Mouse (Mus musculus): ENCODE results near the gene Acp1.

Gene Acp1

DNA sequence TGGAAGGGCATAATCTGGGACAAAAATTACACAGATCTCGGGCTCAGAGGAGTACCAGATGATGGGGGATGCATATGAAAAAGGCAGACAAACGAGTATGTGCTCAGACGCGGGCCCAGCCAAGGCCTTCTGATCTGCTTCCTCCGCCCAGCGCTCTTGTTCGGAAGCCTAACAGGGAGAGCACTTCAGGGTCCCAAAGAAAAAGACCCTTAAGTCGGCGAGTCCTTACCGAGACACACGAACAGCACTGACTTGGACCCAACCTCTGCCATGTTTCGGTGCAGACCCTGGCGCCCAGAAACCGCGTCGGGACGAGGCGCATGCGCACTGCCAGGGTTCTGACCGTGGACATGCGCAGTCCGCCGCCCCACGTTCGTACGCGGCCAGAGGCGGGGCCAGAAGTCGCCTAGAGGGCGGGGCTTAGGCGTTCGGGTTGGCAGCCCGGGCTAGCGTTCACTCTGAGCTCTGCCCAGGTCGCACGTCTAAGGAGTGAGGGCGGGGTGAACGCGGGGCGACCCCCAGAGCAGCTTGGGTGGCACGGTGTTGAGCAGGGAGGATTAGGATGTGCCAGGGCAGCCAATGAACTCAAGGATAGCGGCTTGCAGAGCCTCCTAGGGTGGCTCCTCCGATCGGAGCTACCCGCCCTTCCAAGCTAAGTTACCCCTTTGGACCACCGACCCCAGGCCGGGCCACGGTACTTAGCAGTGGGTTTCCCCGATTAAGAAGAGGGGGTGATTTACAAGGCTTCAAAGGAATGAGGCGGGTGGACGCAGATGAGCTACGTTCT lies at the start of gene Acp1, which contains the start of gene Sh3yl1:
Gene Acp1, minus strand, starts transcription at position 329 of the 787 bp plus-strand sequence.
Gene Sh3yl1, plus strand, starts transcription at position 408 of the 787 bp plus-strand sequence.
- DNase-seq: peak; percentile 95 to 98

DNA sequence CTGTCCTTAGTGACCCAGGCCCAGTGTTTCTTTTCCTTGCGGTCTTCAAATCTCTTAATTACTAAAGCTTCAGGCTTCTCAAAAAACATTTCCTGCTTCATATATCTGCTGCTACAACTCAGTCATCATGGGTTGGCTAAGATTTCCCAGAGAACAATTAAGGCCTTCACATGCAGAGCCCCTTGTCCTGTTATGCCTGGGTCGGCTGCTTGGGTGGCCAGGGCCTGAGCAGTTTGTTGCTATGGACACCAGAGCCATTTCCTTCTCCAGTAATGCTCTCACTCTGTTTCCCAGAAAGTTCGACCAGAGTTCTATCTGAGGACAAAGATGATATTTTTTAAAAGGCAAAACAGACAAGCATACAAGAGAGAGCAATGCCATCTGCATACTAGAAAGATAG lies 32.8 kb upstream of the Acp1 start:
- no peak for DNase-seq

DNA sequence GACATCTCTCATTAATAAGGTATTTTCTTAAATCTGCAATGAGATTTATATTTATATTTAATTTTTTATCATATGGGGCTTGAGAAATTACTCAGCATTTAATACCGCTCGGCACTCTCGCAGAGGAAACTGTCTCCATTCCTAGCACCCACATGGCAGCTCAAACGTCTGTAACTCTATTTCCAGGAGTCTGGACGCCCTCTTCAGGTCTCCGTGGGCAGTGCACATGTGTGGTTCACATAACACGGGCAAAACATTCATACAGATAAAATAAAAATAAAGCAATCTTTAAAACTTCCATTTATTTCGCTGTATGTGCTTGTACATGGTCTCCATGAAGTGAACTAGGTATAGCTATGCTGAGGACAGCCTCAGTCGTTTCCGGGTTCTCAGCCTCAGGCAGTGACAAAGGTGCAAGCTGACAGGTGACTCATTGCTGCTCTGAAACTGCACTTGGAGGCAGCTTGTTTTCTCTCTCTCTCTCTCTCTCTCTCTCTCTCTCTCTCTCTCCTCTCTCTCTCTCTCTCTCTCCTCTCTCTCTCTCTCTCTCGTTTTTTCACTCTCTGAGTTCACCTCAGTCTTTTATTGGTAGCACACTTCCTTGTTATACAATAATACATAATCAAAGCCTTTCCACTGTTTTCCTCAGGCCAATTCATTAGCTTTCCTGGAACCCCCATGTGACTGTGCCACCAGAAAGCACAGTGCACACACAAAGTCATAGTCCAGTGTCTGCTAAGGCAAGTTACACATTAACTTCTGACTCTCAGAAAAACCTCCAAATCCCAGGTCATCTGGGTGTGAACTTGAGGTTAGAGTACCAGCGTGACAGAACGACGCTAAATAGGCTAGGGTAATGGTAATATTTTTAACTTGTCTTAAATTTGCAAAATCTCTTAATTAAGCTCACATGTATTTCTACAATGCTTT lies 31.9 kb upstream of the Acp1 start:
- peak; percentile 50 to 89 for DNase-seq

DNA sequence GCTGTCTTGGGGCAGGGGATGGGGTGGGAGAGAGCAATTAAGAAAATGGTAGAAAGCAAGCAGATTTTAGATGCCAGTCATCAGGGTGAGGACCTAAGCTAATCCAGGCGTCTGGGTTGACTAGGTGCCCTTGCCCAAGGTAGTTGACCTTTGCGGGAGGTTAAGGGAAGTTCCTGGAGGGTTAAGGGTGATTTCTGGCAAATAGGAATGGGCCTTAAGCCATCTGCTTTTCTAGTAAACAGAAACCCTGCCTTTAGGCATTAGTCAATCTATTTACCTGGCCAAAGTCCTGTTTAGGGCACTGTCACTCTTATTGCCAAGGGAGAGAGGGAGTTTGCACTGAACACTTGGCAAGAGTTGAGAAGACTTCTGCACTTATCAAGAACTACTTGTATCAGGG lies 25.5 kb upstream of the Acp1 start:
- peak; percentile 34 to 42 for DNase-seq

DNA sequence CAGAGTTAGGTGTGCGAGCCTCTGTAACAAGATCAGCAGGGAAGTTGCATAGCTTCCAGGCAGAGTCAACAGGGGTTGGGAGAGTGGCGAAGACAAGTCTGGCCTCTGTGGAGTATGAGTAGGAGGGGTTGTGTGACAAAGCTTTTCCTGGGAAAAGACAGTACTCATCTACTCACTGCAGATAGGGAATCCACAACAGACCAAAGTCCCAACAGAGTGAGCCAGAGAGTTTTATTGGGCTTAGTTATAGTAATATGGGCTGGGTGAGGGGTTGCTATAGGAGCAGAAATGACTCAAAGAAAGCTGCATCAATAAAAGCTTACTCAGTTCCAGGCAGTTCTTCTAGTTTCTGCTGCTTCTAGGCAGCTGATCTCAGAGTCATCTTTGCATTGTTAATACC lies 21.9 kb upstream of the Acp1 start:
- DNase-seq: no peak

DNA sequence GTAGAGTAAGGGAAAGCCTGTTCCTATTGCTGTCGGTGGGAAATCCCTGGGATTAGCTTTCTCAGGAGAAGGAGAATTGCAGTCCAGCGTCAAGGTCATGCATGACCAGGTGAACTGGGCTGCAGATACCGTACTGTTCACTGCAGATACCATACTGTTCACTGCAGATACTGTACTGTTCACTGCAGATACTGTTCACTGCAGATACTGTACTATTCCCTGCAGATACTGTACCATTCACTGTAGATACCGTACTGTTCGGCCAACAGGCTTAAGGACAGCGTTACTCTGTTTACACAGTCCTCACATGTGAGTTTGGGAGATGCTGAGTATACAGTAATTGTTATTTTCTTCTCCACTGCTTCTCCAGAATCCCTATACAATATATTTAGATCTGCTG lies 16.8 kb upstream of the Acp1 start:
- DNase-seq: no peak

DNA sequence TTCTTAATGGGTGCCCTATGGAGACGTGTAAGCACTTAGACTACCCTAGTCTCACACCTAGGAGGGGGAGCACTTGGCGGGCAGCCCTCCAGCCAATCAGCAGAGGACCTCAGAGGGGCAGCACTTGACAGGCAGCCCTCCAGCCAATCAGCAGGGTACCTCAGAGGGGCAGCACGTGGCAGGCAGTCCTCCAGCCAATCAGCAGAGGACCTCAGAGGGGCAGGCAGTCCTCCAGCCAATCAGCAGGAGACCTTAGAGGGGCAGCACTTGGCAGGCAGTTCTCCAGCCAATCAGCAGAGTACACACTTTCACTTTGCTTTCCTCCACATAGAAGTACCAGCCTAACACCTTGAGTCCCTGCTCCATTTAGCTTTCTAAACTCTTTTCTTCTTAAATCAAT lies 11.0 kb upstream of the Acp1 start:
- peak in 1 of 2 experiments; percentile 16 for DNase-seq

DNA sequence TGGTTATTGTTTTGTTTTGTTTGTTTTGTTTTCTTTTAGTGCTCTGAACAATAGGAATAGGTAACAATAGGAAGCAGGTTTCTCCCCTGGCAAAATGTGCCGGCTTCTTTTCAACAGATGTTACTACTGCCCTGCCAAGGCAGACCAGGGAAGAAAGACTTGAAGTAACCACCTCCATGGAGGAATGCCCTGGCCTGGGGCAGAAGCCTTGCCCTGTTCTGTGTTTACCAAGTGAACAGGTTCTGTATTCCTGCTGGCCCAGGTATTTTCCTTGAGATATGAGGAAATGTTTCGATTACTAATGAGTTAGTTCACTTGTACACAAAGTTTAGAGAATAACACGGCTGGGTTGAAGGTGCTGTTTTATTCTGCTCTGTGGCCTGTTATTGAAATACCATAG lies 1.5 kb upstream of the Acp1 start:
- DNase-seq: peak; percentile 39 to 48

DNA sequence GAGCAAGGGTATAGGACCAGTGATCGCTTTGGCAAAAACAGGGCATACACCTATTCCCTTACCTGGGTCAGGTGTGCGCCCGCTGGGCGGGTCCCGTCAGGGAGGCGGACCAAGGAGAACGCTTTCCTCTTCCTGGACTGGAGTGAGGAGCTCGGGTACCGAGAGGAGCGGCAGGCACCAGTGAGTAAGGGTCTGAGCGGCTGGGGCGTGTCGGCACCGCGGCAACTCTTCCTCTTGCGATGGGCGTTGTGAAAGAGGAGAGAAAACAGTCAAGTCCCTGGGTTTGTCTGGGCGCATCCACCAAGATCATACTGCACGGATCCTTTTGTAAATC lies 626 bp upstream of the Acp1 start:
- DNase-seq: peak; percentile 74 to 81

DNA sequence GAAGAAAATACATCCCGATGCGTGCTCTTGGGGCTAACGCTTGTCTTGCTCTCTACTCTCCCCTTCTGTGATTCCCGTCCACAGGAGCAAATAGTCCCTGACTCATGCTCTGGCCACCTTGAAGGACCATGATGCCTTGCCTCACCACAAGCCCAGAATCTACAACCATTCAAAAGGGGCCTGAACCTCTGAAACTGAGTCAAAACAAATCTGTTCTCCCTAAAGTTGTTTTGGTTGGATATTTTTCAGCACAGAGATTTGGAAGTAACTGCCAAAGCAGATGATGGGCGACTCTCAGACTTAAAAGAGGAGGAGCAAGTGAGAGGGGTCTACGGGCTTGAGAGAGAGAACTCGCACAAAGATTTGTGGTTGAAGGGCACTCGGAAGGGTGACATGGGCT lies 529 bp downstream of the Acp1 start:
- no peak for DNase-seq

DNA sequence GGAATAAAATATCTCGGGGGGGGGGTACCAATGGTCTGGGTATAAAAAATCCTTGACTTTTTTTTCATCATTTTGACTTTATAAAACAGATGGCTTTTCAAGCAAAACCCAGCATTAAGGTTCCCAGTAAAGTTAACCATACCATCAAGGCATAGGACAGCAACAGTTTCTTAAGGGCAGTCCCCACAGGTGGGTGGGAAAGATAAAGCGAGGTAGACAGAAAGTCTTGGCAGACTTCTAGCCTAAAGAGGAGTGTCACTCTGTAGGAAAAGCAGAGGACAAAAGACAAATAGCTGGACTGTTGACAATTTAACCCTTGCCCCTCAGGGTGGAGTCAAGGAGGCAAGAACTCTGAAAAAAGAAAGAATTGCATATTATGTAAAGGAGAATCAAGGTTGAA lies 1.5 kb downstream of the Acp1 start:
- peak in 1 of 2 experiments; percentile 7 for DNase-seq

DNA sequence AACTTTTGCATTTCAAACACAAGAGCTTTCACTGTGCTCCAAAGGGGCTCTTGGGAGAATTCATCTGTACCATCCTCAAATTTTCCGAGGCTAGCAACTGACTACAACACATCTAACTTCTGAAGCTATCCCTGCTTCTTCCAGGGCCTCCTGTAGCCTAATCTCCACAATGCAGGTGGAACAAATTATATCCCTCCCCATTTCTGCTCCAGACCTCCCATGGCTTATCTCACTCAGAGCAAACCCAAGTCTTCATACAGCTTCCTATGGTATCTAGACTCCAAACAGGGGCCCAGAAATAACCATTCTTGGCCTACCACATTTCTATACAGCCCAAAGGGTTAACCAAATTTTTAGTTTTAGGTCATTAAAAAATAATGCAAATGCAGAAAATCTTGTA lies 2.7 kb downstream of the Acp1 start:
- DNase-seq: no peak

DNA sequence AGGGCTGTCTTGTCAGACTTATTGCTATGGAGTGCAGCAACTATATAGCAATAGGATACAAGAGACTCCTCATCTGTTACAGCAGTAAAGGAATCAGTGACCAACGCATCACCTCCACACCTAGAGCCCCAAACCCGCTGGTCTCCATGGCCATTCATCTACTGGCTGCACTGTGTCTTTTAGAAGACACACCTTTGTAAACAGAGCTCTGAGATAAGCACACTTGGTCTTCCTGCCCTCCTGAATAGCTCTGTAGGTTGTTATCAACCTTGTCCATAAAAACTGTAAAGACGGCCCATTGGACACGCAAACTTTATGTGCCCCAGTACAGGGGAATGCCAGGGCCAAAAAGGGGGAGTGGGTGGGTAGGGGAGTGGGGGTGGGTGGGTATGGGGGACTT lies 14.3 kb downstream of the Acp1 start:
- DNase-seq: no peak

DNA sequence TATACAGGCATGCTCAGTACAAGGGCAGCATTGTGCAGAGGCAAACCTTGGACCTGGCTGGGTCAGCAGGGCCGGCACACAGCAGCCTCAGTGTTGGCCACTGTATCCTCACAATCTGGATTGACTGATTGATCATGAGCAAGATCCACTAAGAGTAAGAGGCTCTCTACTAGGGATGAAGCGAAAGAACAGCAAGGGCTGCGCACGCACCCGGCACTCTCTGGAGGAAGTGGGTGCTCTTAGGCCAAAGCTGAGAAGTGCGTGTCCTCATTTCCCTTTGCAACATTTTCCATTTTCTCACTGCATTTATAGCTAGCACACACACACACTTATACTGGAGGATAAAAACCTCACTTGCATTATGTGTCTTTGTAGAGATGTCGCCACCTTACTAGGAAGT lies 20.0 kb downstream of the Acp1 start:
- DNase-seq: no peak

DNA sequence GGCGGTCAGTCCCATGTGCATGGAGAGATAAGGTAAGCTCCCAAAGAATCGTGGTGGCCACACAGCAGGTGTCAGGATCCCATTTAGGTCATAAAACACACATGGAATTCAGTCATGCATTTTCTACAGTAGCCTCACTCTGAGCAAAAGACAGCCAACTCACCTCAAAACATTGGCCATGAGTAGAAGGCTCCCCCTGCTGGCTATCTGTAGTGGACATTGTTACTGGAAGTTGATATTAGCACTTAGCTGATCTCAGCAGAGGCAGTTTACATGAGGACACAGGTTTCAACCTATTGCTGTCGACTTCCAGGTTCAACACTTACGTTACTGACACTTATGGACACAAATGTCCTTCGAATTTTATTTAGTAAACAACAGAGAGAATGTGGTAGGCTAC lies 21.3 kb downstream of the Acp1 start:
- DNase-seq: peak; percentile 71 to 86

DNA sequence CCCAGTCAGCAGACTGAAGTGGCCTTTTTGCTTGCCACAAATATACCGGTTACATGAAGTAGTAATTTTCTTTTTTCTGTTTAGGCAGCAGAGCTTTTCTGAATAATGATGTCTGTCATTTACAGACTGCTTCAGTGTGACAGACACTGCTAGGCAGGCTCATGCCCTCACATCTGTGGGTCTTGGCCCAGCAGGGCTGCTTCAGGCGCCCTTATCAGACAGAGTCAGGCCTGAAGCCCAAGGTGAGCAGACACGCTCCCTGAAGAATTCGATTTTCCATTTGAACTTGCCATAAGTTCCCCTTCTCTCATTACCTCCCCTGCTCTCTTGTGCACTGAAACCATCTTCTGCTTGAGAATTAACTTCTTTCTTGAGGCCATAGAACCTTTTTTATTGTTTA lies 23.4 kb downstream of the Acp1 start:
- DNase-seq: no peak

DNA sequence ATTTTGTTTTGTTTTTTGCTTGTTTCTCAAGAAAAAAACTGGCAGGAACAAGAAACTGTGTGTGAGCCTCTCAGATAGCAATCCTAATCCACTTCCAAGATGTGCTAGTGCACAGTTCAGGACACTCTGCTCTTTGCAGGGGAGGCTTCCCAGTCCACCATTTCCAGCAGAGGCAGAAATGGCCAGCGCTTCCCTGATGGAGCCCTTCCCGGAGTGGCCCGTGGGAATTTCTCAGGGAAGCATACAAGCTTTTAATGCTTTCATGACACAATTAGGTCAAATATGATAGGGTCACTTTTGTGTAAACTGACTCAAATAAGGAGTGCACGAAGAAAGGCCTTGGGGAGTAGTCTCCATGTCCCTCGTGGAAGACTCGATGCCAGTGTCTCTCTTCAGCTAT lies 25.5 kb downstream of the Acp1 start:
- no peak for DNase-seq

DNA sequence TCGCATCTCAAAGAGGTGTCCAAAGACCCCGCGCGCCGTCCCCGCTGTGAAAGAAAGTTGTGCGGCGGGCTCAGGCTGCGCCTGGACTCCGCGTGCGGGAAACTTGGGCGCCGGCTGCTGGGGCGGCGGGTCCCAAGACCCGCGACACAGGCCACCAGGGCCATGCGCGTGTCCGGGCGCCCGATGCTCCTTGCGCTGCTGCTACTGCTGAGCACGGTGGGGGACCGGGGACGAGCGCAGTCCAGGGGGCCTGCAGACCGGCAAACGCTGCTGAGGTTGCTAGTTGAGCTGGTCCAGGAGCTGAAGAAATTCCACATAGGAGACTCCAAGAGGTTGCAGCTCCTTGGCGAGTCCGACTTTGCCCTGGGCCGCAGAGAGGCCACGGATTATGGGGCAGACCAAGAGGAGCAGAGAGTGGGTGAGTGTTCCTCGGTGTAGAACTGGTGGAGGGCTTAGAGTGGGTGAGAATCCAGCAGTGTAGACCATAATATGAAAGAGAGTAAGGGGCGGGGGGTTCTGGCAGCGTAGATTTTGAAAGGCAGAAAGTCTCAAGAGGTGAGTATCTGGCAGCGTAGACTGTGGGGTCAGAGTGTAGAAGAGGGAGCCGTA lies 26.7 kb downstream of the Acp1 start:
- peak in 1 of 2 experiments; percentile 32 for DNase-seq

DNA sequence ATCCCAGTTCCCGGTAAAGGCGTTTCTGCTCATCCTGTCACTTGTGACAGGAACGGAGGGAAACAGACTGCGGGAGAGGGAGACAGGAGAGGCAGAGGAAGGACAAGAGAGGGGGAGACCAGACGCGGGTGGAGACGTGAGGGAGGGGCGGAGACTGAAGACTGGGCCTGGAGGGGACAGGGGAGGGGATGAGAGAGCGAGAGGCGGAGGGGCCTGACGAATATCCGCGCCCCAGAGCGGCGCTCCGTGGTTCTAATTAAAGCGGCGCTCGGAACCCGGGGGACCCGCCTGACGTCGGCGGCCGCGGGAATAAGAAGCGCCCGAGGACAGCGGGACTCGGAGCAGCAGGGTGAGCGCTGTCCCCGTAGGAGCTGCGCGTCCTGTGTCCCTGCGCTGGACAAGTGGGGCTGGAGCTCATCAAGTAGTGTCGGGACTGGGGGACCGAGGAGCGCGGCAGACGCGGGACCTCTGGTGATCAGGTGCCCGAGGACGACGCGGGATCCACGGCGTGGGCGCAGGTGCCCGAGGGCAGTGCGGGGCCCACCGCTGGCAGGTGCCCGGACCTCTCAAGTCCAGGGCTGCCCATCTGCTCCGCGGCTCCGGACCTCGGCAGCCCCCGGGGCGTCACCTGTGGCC lies 27.3 kb downstream of the Acp1 start, which contains the start of gene Alkal2:
Gene Alkal2, plus strand, starts transcription at position 337 of the 636 bp plus-strand sequence.
- peak in 1 of 2 experiments; percentile 29 for DNase-seq

DNA sequence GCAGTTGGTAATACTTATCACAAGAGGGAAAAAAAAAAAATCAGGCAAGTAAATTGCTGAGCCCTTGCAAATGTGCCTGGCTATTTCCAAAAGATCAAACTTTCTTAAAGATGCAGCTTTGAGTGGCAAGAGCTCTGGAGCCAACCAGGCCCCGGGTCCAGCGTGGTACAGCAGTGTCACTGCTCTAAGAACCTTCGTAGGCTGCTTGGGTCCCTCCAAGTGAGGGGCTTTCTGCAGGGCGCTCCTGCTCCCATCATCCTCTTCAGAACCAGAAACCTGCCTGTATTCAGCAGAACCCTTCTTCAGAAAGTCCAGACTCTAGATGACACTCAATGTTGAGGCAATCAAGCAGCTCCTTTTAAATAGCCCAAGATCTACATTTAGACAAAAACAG lies 27.8 kb downstream of the Acp1 start:
- DNase-seq: no peak

DNA sequence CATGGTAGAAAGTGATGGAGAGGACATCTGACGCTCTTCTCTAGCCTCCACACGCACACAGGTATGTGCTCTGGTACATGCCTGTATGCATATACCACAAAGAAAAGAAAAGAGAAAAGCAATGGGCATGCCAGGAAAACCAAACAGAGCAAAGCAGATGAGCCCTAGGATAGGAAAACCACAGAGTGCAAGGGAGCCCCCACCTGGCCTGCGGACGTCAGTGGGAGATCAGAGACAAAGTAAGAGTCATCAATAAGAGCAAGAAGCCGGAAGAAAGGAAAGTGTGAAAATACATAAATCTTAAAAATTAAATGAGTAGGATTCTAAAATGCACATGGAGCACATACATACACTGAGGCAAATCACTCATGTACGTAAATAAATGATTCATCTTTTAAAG lies 31.9 kb downstream of the Acp1 start:
- peak; percentile 11 to 60 for DNase-seq

DNA sequence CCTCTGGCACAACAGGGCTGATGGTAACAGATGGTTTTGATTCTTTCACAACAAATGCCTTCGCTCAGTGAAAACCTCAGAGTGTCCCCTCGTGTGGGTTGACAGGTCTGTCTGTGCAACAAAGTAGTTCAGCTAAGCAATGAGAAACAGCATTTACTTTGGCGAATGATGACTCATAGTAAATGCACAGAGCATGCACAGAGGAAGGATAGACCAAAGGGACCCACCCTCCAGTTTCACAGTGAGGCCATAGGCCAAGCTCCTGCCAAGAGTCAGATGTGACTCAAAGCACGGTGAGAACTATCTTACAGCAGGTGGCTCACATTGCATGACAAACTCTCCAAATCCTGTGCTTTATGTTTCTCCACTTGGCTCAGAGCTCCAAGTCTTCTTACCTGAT lies 45.6 kb downstream of the Acp1 start:
- no peak for DNase-seq

DNA sequence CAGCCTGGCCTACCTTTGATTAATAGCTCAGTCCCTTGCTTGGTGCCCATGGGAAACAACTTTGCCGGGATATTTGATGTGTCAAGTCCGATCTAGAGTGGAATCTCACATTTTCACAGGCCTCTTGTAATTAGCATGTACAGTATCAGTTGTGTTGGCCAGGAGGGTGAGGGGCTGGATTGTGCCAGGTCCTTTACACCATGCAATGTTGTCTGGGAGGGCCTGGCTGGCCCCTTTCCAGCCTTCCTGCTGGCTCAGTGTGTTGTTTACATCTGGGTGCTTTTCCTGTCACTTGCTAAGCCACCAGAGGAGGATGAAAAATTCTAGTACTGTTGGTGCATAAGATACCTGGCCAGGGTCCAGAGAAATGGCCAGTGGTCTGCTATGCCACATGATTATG lies 47.0 kb downstream of the Acp1 start:
- DNase-seq: no peak
